Mouse (Mus musculus): Measurements from ENCODE around the gene Sorbs2.

- TF ChIP-seq CTCF (IDR thresholded peaks at IDR 0.05; ENCODE audit: low read depth), result no peak
- no peak for TF ChIP-seq EP300 (IDR thresholded peaks at IDR 0.05; ENCODE audit: low read depth)
Measured at GRCm38 (mm10) chr8:45712610-45713009, 205.0 kb downstream of the Sorbs2 start.
